Mouse (Mus musculus) lung, postnatal 0 days (tissue): ENCODE data around the gene Pakap. TPM values are rescaled to one million over a fixed set of nuclear protein-coding genes. Genes with fewer than 3 reads are reported as not detected.

Source experiments
- ATAC-seq: fragments of 200-750 bp; cut with Nextera tagmentation; 2 replicates; pipeline ENCODE4 v1.8.0; 2017; ENCODE audit warnings: moderate library complexity
- DNase-seq: peaks from one replicate; pipeline ENCODE4 v3.0.0-alpha.2; 2016; ENCODE audit warnings: low spot score
- H3K27ac ChIP-seq: fragments of 300-500 bp; sonication (generic); 2 replicates; pipeline ENCODE4 v1.5.1; 2014; ENCODE audit warnings: antibody characterized with exemption, mild to moderate bottlenecking, low read length, mixed read lengths
- H3K27me3 ChIP-seq: fragments of 300-500 bp; sonication (generic); replicated peaks from 2 replicates; pipeline ENCODE4 v1.6.1; 2014; ENCODE audit warnings: low read length, mixed read lengths; ENCODE audit not compliant: insufficient read depth
- H3K36me3 ChIP-seq: fragments of 300-500 bp; sonication (generic); 2 replicates; pipeline ENCODE4 v1.6.1; 2014; ENCODE audit warnings: low read length, mixed read lengths; ENCODE audit not compliant: insufficient read depth
- H3K4me1 ChIP-seq: fragments of 300-500 bp; sonication (generic); 2 replicates; pipeline ENCODE4 v1.6.1; 2014; ENCODE audit warnings: antibody characterized with exemption, low read depth, low read length, mixed read lengths; ENCODE audit not compliant: insufficient read depth
- H3K4me2 ChIP-seq: fragments of 300-500 bp; sonication (generic); replicated peaks from 2 replicates; pipeline ENCODE4 v1.6.1; 2014; ENCODE audit warnings: low read depth, mild to moderate bottlenecking, low read length, moderate library complexity, mixed read lengths
- H3K4me3 ChIP-seq: fragments of 300-500 bp; sonication (generic); 2 replicates; pipeline ENCODE4 v1.5.1; 2014; ENCODE audit warnings: low read depth, low read length
- H3K9ac ChIP-seq: fragments of 300-500 bp; sonication (generic); replicated peaks from 2 replicates; pipeline ENCODE4 v1.6.1; 2014; ENCODE audit warnings: low read depth, mild to moderate bottlenecking
- H3K9me3 ChIP-seq: fragments of 300-500 bp; sonication (generic); 2 replicates; pipeline ENCODE4 v1.6.1; 2016; ENCODE audit warnings: low read length, mixed read lengths
- CTCF ChIP-seq: IDR thresholded peaks from 2 replicates; pipeline ENCODE4 v1.5.1; 2016; ENCODE audit warnings: antibody characterized with exemption, mild to moderate bottlenecking
- EP300 ChIP-seq: IDR thresholded peaks from 2 replicates; pipeline ENCODE4 v1.6.1; 2016; ENCODE audit warnings: antibody characterized with exemption, mild to moderate bottlenecking, control low read depth
- WGBS: fragments of 180-500 bp; shearing (Covaris S2); extraction: QIAGEN DNeasy Blood & Tissue Kit; methylation state at CpG from one replicate; pipeline ENCODE4 v1.1.7; 2014; 5-methylcytosine and 5-hydroxymethylcytosine counted together
- polyA plus RNA-seq: library from polyadenylated mRNA; unstranded; fragments of >200 nt; fragmentation: Nextera tagmentation; extraction: Ambion mirVana; gene quantifications from 2 replicates; pipeline ENCODE4 v1.2.1, GENCODE M21; 2015

Pakap gene
- polyA plus RNA-seq, 1 experiment from 2014 or later, result 60.5 TPM

DNA sequence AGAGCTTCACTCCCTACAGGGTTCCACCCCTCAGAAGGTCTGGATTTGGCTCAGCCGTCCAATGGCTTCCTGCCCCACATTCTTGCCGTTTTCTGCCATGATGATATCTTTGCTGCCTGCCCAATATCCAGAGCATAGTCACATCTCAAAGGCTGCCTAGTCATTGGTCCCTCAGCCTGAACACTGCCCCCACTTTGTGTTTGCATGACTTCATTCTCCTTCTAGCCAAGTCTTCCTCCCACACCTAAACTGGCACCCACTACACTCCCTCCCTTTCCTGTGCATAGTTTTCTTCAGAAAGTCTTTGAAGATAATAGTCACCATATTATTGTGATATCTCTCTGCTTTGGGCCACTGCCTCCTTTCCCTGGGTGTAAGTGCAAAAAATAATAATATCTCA, 10.9 kb upstream of the Pakap start:
- no peaks in the 10 kb centered on the region for H3K9me3 ChIP-seq
- H3K36me3 ChIP-seq, result no peaks in the 10 kb centered on the region
- ATAC-seq (no peak), DNase-seq (no peak)
- H3K4me3 ChIP-seq, result no peak overlapping the region
- TF ChIP-seq EP300 (no peak), CTCF (no peak)
- H3K27ac ChIP-seq, result no peak overlapping the region
- WGBS, result 79% methylated on average over 2 of the region's 2 CpGs
- peaks cover 10% of the 10 kb centered on the region; the same call in 1 of the 2 replicates for H3K4me1 ChIP-seq
- no peak overlapping the region for H3K9ac ChIP-seq
- no peaks in the 10 kb centered on the region for H3K27me3 ChIP-seq
- H3K4me2 ChIP-seq, result no peak overlapping the region

GRCm38 (mm10) chr4:57559438-57559837, 8.5 kb upstream of the Pakap start:
- TF ChIP-seq CTCF, result no peak
- TF ChIP-seq EP300, result no peak
- Histone ChIP-seq H3K9ac (no peak overlapping the region), H3K27ac (no peak overlapping the region), H3K36me3 (no peaks in the 10 kb centered on the region), H3K9me3 (no peaks in the 10 kb centered on the region), H3K4me3 (no peak overlapping the region), H3K4me1 (peaks cover 10% of the 10 kb centered on the region; the same call in 1 of the 2 replicates), H3K4me2 (no peak overlapping the region), H3K27me3 (no peaks in the 10 kb centered on the region)
- ATAC-seq (no peak), DNase-seq (no peak)
- 58% methylated on average over 1 of the region's 1 CpGs for WGBS

- peaks cover 10% of the 10 kb centered on the region; the same call in 1 of the 2 replicates for H3K4me1 ChIP-seq
- no peaks in the 10 kb centered on the region for H3K9me3 ChIP-seq
- H3K27ac ChIP-seq, result no peak overlapping the region
- no peak overlapping the region for H3K4me3 ChIP-seq
- 26% methylated on average over 3 of the region's 3 CpGs for WGBS
- no peaks in the 10 kb centered on the region for H3K27me3 ChIP-seq
- H3K9ac ChIP-seq, result no peak overlapping the region
- H3K36me3 ChIP-seq, result no peaks in the 10 kb centered on the region
- no peak overlapping the region for H3K4me2 ChIP-seq
- ATAC-seq (peak; percentile 70), DNase-seq (peak; percentile 70)
- TF ChIP-seq EP300 (no peak; the same call in 1 of the 2 replicates), CTCF (no peak)
Observed at GRCm38 (mm10) chr4:57560010-57560409, 8.0 kb upstream of the Pakap start.

DNA sequence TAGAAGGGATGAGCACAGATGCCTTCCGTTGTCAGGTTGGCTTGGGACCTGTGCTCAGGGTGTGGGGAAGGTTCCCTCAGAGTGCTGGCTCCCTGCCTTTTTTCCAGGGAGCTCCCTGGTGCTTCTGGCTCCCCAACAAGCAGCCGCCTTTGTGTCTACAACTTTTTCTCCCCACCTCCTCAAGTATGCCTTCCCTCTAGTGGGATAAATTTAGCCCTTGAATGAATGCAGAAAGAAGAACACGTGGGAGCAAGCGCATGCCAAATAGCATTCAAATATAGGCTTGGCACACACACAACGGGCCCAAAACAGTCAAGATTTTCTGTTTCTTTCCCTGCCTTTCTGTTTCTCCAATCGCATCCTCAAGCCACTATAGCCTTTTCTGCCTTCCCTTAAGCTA, 6.9 kb upstream of the Pakap start:
- Histone ChIP-seq H3K4me3 (no peak overlapping the region), H3K9ac (no peak overlapping the region), H3K4me1 (peaks cover 10% of the 10 kb centered on the region; the same call in 1 of the 2 replicates), H3K27me3 (no peaks in the 10 kb centered on the region), H3K36me3 (no peaks in the 10 kb centered on the region), H3K9me3 (no peaks in the 10 kb centered on the region), H3K27ac (no peak overlapping the region), H3K4me2 (no peak overlapping the region)
- ATAC-seq, result peak; percentile 64
- DNase-seq, result peak; percentile 79
- WGBS, result 31% methylated on average over 6 of the region's 6 CpGs
- TF ChIP-seq CTCF (0 out of 2 replicates have a peak, but pooled peaks have one; percentile 9), EP300 (no peak)

GRCm38 (mm10) chr4:57565283-57565682, 2.7 kb upstream of the Pakap start:
- Histone ChIP-seq H3K9ac (no peak overlapping the region), H3K4me2 (no peak overlapping the region), H3K4me3 (no peak overlapping the region), H3K27me3 (no peaks in the 10 kb centered on the region), H3K27ac (no peak overlapping the region), H3K4me1 (peaks cover 6% of the 10 kb centered on the region; the same call in 1 of the 2 replicates), H3K36me3 (no peaks in the 10 kb centered on the region), H3K9me3 (no peaks in the 10 kb centered on the region)
- 85% methylated on average over 1 of the region's 1 CpGs for WGBS
- ATAC-seq (no peak), DNase-seq (no peak)
- no peak for TF ChIP-seq EP300
- no peak for TF ChIP-seq CTCF

DNA sequence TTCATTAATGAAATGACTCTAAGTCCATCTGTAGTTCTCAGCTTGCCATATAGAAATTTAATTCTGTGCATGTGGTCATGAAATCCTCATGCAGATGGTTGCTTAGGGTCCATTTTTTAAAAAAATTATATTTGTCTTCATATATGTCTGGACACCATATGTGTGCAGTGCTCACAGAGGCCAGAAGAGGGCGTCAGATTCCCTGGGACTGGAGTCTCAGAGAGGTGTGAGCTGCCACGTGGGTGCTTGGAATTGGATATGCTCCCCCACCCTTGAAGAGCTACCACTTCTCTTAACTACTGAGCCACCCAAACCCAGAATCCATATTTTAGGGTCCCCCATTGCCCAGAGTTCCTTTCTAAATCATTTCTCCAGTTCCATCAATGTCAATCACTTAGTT, 2.2 kb upstream of the Pakap start:
- Histone ChIP-seq H3K4me1 (peaks cover 4% of the 10 kb centered on the region; the same call in 1 of the 2 replicates), H3K4me3 (no peak overlapping the region), H3K36me3 (no peaks in the 10 kb centered on the region), H3K4me2 (no peak overlapping the region), H3K9me3 (no peaks in the 10 kb centered on the region), H3K27me3 (no peaks in the 10 kb centered on the region), H3K27ac (no peak overlapping the region), H3K9ac (no peak overlapping the region)
- no peak for ATAC-seq
- 54% methylated on average over 2 of the region's 2 CpGs for WGBS
- DNase-seq, result no peak
- TF ChIP-seq EP300 (no peak), CTCF (peak; percentile 43)
